Mouse (Mus musculus): ENCODE measurements around the gene Adcy5.

GRCm38 (mm10) chr16:35309634-35310033 is 155.0 kb downstream of the Adcy5 start:
- no peak for TF ChIP-seq CTCF (IDR thresholded peaks at IDR 0.05; ENCODE audit: low read depth, low read length)
- TF ChIP-seq GATA1 (IDR thresholded peaks at IDR 0.05; ENCODE audit: borderline replicate concordance, low read length) = no peak
- TF ChIP-seq POLR2AphosphoS5 (IDR thresholded peaks at IDR 0.05; ENCODE audit: insufficient replicate concordance, low read depth, low read length) = no peak
- TF ChIP-seq TAL1 (conservative IDR thresholded peaks at IDR 0.05; ENCODE audit: low read depth, low read length) = no peak
- TF ChIP-seq GATA2 (IDR thresholded peaks at IDR 0.05; ENCODE audit: borderline replicate concordance, low read depth, low read length) = no peak
